Comparison of ENCODE assay signal across 8 mouse cellular contexts in the genomic region with DNA sequence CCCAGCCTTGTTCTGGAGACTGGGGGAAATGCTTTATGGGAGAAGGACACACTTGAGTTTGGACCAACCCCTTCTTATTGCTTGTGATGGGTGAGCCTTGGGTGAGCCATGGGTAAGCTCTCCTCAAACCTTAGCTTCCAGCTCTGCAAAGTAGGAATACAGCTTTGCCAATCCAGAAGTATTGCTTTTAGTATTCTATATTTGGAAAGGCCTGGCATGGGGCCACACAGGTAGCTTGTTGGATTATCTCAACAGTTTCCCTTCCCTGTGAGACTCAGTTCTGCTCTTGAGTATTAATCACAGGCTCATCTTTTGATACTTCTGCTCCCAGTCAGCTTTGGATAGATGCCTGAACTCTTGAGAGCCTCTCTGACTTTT. TPM values are rescaled to one million over a fixed set of nuclear protein-coding genes. Genes with fewer than 3 reads are reported as not detected.
DNase-seq lines count a peak whose midpoint lies in the region; ATAC-seq and TF ChIP-seq lines count a peak whose summit lies in the region.

No protein-coding gene starts in this region.

- peak overlapping the region; percentile 78 for H3K4me3 ChIP-seq in kidney, adult 2 months (ENCODE audit: insufficient read depth, low read depth, low read length)
- H3K4me3 ChIP-seq in embryonic facial prominence, embryonic 10.5 days: peak overlapping the region; percentile 95
- peak overlapping the region; percentile 85 for H3K4me3 ChIP-seq in hindbrain, embryonic 13.5 days
- peak overlapping the region; percentile 90 for H3K4me3 ChIP-seq in midbrain, embryonic 11.5 days (ENCODE audit: low read depth, low read length)

- no peaks in the 10 kb centered on the region for H3K9me3 ChIP-seq in embryonic facial prominence, embryonic 10.5 days
- H3K9me3 ChIP-seq in hindbrain, embryonic 13.5 days: no peaks in the 10 kb centered on the region
- no peaks in the 10 kb centered on the region for H3K9me3 ChIP-seq in midbrain, embryonic 11.5 days (ENCODE audit: control insufficient read depth, low read length)

- H3K27me3 ChIP-seq in kidney, adult 2 months (replicated peaks; ENCODE audit: control insufficient read depth, insufficient read depth, low read length): no peaks in the 10 kb centered on the region
- H3K27me3 ChIP-seq in embryonic facial prominence, embryonic 10.5 days (replicated peaks; ENCODE audit: low read depth, poor library complexity, severe bottlenecking): no peaks in the 10 kb centered on the region
- H3K27me3 ChIP-seq in hindbrain, embryonic 13.5 days: no peaks in the 10 kb centered on the region
- H3K27me3 ChIP-seq in midbrain, embryonic 11.5 days (ENCODE audit: control insufficient read depth, insufficient read depth, low read length): no peaks in the 10 kb centered on the region

- peak overlapping the region; percentile 92 for H3K9ac ChIP-seq in hindbrain, embryonic 13.5 days
- H3K9ac ChIP-seq in midbrain, embryonic 11.5 days (ENCODE audit: low read length): peak overlapping the region; percentile 93; the same call in 1 of the 2 replicates

- peak overlapping the region; percentile 94 for H3K4me2 ChIP-seq in hindbrain, embryonic 13.5 days
- peak overlapping the region; percentile 69 for H3K4me2 ChIP-seq in midbrain, embryonic 11.5 days

- H3K27ac ChIP-seq in kidney, adult 2 months (ENCODE audit: insufficient read depth, low read depth, low read length): no peak overlapping the region
- H3K27ac ChIP-seq in embryonic facial prominence, embryonic 10.5 days (replicated peaks): no peak overlapping the region
- no peak overlapping the region; the same call in 1 of the 2 replicates for H3K27ac ChIP-seq in hindbrain, embryonic 13.5 days
- H3K27ac ChIP-seq in midbrain, embryonic 11.5 days (ENCODE audit: low read depth, low read length): no peak overlapping the region

- DNase-seq in kidney, adult 2 months: no peak
- DNase-seq in kidney, postnatal 14 days: no peak
- DNase-seq in embryonic facial prominence, embryonic 10.5 days (ENCODE audit: low spot score): no peak
- DNase-seq in midbrain, embryonic 11.5 days (ENCODE audit: low spot score, missing footprints): peak; percentile 79
- no peak for DNase-seq in frontal cortex, adult 2 months (ENCODE audit: extremely low spot score in 1 of 2, low spot score in 1 of 2)
- no peak for DNase-seq in frontal cortex, postnatal 25 days (ENCODE audit: low spot score in 2 of 2)
- no peak for DNase-seq in right cerebral cortex, postnatal 4 days

- peaks cover 21% of the 10 kb centered on the region for H3K4me1 ChIP-seq in kidney, adult 2 months (ENCODE audit: control insufficient read depth, insufficient read depth, low read length)
- peaks cover 50% of the 10 kb centered on the region for H3K4me1 ChIP-seq in embryonic facial prominence, embryonic 10.5 days
- H3K4me1 ChIP-seq in hindbrain, embryonic 13.5 days (replicated peaks): peaks cover 64% of the 10 kb centered on the region
- H3K4me1 ChIP-seq in midbrain, embryonic 11.5 days (ENCODE audit: control insufficient read depth, insufficient read depth, low read length): peaks cover 17% of the 10 kb centered on the region

- ATAC-seq in hindbrain, embryonic 13.5 days (ENCODE audit: low FRiP score): no peak
- ATAC-seq in midbrain, embryonic 11.5 days (ENCODE audit: low FRiP score): no peak

- TF ChIP-seq POLR2A in kidney, adult 2 months (IDR thresholded peaks at IDR 0.05; ENCODE audit: low read depth, low read length): no peak

- no peak for TF ChIP-seq CTCF in kidney, adult 2 months (conservative IDR thresholded peaks at IDR 0.05; ENCODE audit: insufficient read depth, insufficient read length, low read depth, low read length)

- no peaks in the 10 kb centered on the region for H3K36me3 ChIP-seq in kidney, adult 2 months (ENCODE audit: control insufficient read depth, insufficient read depth, low read length)
- 0 out of 2 replicates have a peak, but pooled peaks cover 7% of the 10 kb centered on the region for H3K36me3 ChIP-seq in embryonic facial prominence, embryonic 10.5 days (replicated peaks)
- H3K36me3 ChIP-seq in hindbrain, embryonic 13.5 days: no peaks in the 10 kb centered on the region
- H3K36me3 ChIP-seq in midbrain, embryonic 11.5 days (ENCODE audit: control insufficient read depth, insufficient read depth, low read length): no peaks in the 10 kb centered on the region

RNA-seq across cellular contexts. Expression of gene Bicd2, which starts 1.3 kb away (rescaled TPM):
- polyA plus RNA-seq in kidney, adult 2 months (2012; rRNA removed): 17.0 and 17.6 TPM in 2 replicates
- polyA plus RNA-seq in embryonic facial prominence, embryonic 10.5 days (2016; fragmentation: Nextera tagmentation; extraction: Ambion mirVana): 32.6 and 33.3 TPM in 2 replicates
- polyA plus RNA-seq in hindbrain, embryonic 13.5 days (2015; fragmentation: Nextera tagmentation; extraction: Ambion mirVana): 28.2 and 29.3 TPM in 2 replicates
- 24.8 and 25.3 TPM in 2 replicates for polyA plus RNA-seq in midbrain, embryonic 11.5 days (2014; fragmentation: Nextera tagmentation; extraction: Ambion mirVana)
- 48.6 and 49.5 TPM in 2 replicates for polyA plus RNA-seq in frontal cortex, adult 2 months (2012; rRNA removed)

RNA-seq across cellular contexts. Expression of gene Fgd3, which starts 22.6 kb away (rescaled TPM):
- 6.2 and 6.3 TPM in 2 replicates for polyA plus RNA-seq in kidney, adult 2 months (2012; rRNA removed)
- polyA plus RNA-seq in embryonic facial prominence, embryonic 10.5 days (2016; fragmentation: Nextera tagmentation; extraction: Ambion mirVana): 1.2 and 1.3 TPM in 2 replicates
- 1.4 and 2.0 TPM in 2 replicates for polyA plus RNA-seq in hindbrain, embryonic 13.5 days (2015; fragmentation: Nextera tagmentation; extraction: Ambion mirVana)
- 0.74 and 0.77 TPM in 2 replicates for polyA plus RNA-seq in midbrain, embryonic 11.5 days (2014; fragmentation: Nextera tagmentation; extraction: Ambion mirVana)
- 10.5 and 10.9 TPM in 2 replicates for polyA plus RNA-seq in frontal cortex, adult 2 months (2012; rRNA removed)
